Mouse (Mus musculus) lung, adult 2 months (tissue): Measurements from ENCODE around the gene Zfp663.

Source experiments
- CTCF ChIP-seq: fragments of 200-500 bp; IDR thresholded peaks from 2 replicates; pipeline ENCODE4 v1.5.1; 2011; ENCODE audit warnings: mild to moderate bottlenecking, low read length, control low read depth; ENCODE audit not compliant: insufficient read depth
- POLR2A ChIP-seq: fragments of 200-500 bp; IDR thresholded peaks from 2 replicates; pipeline ENCODE4 v1.6.1; 2011; ENCODE audit warnings: low read depth, mild to moderate bottlenecking, control low read depth, low read length, borderline replicate concordance; ENCODE audit errors: extremely low read depth

DNA sequence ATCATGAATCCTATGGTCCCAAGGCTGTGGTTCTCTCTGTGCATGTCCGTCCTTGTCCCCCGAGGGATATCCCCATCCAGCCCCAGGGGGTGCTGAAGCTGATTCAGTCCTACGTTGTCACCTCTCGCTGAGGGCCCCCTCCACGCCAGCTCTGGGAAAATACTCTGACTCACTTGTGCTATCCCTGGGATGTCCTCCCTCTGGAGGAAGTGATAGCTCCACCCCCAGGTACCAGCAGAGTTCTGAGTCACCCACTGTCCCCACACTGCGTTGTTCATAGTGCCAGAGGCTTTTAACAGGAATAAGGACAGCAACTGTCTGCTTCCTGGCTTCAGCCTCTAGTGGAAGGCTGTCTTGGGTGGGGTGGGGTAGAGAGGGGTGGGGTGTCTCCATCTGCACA is 36.8 kb upstream of the Zfp663 start:
- no peak for TF ChIP-seq CTCF
- TF ChIP-seq POLR2A = no peak
